Mouse (Mus musculus) liver, postnatal 0 days (tissue): ENCODE results near the gene Myo1c.

Experiments used
- CTCF ChIP-seq: sonication (generic); IDR thresholded peaks from 2 replicates; pipeline ENCODE4 v1.5.1; 2016; ENCODE audit warnings: antibody characterized with exemption, low read depth
- EP300 ChIP-seq: IDR thresholded peaks from 2 replicates; pipeline ENCODE4 v1.6.1; 2016; ENCODE audit warnings: antibody characterized with exemption, low read depth, mild to moderate bottlenecking

GRCm38 (mm10) chr11:75656621-75657590 is 6.6 kb downstream of the Myo1c start:
- TF ChIP-seq CTCF (no peak), EP300 (no peak)
